Mouse (Mus musculus) lung, postnatal 0 days (tissue): Measurements from ENCODE around the gene Rasa1. TPM values are rescaled to one million over a fixed set of nuclear protein-coding genes. Genes with fewer than 3 reads are reported as not detected.

Experiments used
- ATAC-seq: fragments of 200-750 bp; cut with Nextera tagmentation; 2 replicates; pipeline ENCODE4 v1.8.0; 2017; ENCODE audit warnings: moderate library complexity
- DNase-seq: peaks from one replicate; pipeline ENCODE4 v3.0.0-alpha.2; 2016; ENCODE audit warnings: low spot score
- H3K27ac ChIP-seq: fragments of 300-500 bp; sonication (generic); 2 replicates; pipeline ENCODE4 v1.5.1; 2014; ENCODE audit warnings: antibody characterized with exemption, mild to moderate bottlenecking, low read length, mixed read lengths
- H3K27me3 ChIP-seq: fragments of 300-500 bp; sonication (generic); replicated peaks from 2 replicates; pipeline ENCODE4 v1.6.1; 2014; ENCODE audit warnings: low read length, mixed read lengths; ENCODE audit not compliant: insufficient read depth
- H3K36me3 ChIP-seq: fragments of 300-500 bp; sonication (generic); 2 replicates; pipeline ENCODE4 v1.6.1; 2014; ENCODE audit warnings: low read length, mixed read lengths; ENCODE audit not compliant: insufficient read depth
- H3K4me1 ChIP-seq: fragments of 300-500 bp; sonication (generic); 2 replicates; pipeline ENCODE4 v1.6.1; 2014; ENCODE audit warnings: antibody characterized with exemption, low read depth, low read length, mixed read lengths; ENCODE audit not compliant: insufficient read depth
- H3K4me2 ChIP-seq: fragments of 300-500 bp; sonication (generic); replicated peaks from 2 replicates; pipeline ENCODE4 v1.6.1; 2014; ENCODE audit warnings: low read depth, mild to moderate bottlenecking, low read length, moderate library complexity, mixed read lengths
- H3K4me3 ChIP-seq: fragments of 300-500 bp; sonication (generic); 2 replicates; pipeline ENCODE4 v1.5.1; 2014; ENCODE audit warnings: low read depth, low read length
- H3K9ac ChIP-seq: fragments of 300-500 bp; sonication (generic); replicated peaks from 2 replicates; pipeline ENCODE4 v1.6.1; 2014; ENCODE audit warnings: low read depth, mild to moderate bottlenecking
- H3K9me3 ChIP-seq: fragments of 300-500 bp; sonication (generic); 2 replicates; pipeline ENCODE4 v1.6.1; 2016; ENCODE audit warnings: low read length, mixed read lengths
- CTCF ChIP-seq: IDR thresholded peaks from 2 replicates; pipeline ENCODE4 v1.5.1; 2016; ENCODE audit warnings: antibody characterized with exemption, mild to moderate bottlenecking
- EP300 ChIP-seq: IDR thresholded peaks from 2 replicates; pipeline ENCODE4 v1.6.1; 2016; ENCODE audit warnings: antibody characterized with exemption, mild to moderate bottlenecking, control low read depth
- WGBS: fragments of 180-500 bp; shearing (Covaris S2); extraction: QIAGEN DNeasy Blood & Tissue Kit; methylation state at CpG from one replicate; pipeline ENCODE4 v1.1.7; 2014; 5-methylcytosine and 5-hydroxymethylcytosine counted together
- polyA plus RNA-seq: library from polyadenylated mRNA; unstranded; fragments of >200 nt; fragmentation: Nextera tagmentation; extraction: Ambion mirVana; gene quantifications from 2 replicates; pipeline ENCODE4 v1.2.1, GENCODE M21; 2015

Gene Rasa1
- polyA plus RNA-seq, 1 experiment from 2014 or later, result 44.0 TPM

DNA sequence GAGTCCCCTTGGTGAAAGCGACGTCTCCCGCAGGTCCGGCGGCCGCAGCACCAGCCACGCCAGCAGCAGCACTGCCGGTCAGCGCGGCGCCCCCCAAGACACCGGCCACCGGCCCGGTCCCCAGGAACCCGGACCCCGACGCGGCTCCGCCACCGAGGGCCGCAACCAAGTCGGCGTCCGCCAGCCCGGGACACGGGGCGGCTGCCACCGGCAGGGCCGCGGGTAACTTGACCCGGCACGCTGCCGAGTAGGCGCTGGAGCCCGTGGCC lies 422 bp downstream of the Rasa1 start:
- no peaks in the 10 kb centered on the region for H3K4me1 ChIP-seq
- no peaks in the 10 kb centered on the region for H3K9me3 ChIP-seq
- H3K27me3 ChIP-seq, result no peaks in the 10 kb centered on the region
- WGBS, result 4% methylated on average over 11 of the region's 35 CpGs
- TF ChIP-seq CTCF (no peak), EP300 (no peak)
- peak overlapping the region; percentile 66 for H3K4me2 ChIP-seq
- no peaks in the 10 kb centered on the region for H3K36me3 ChIP-seq
- H3K27ac ChIP-seq, result peak overlapping the region; percentile 99
- peak overlapping the region; percentile 90 for H3K9ac ChIP-seq
- DNase-seq, result no peak
- peak overlapping the region; percentile 98 for H3K4me3 ChIP-seq
- ATAC-seq, result peak; percentile 1; the same call in 1 of the 2 replicates

DNA sequence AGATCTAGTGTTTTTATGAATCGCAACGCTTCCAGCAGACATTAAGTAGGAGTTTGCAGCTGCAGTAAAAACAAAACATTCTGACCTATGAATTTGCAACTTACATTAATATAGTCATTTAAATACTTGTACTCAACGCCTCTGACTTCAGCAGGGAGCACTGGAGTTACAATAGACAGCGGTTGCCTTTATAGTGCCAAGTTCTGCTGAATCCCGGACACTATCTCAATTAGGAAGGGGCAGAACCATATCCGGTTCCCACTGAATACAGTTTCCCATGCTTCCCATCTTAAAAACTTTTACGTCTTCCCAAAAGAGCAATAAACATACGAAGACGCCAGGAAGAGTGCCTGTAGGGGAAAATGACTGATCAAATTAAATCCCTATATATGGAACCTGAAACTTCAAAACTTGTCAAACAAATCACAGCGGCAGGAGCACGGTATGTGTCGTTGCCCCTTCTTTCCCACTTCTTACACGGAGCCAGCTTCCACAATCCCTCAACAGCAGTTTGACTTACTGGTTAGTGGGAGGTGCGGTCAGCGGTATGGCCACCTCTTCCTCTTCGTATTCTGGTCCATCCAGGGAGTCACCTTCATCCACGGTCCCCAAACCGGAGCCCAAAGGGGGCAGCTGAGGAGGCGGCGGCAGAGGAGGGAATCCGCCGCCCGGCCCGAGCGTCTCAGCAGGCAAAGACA lies 905 bp downstream of the Rasa1 start:
- peak overlapping the region; percentile 90 for H3K9ac ChIP-seq
- no peaks in the 10 kb centered on the region for H3K27me3 ChIP-seq
- DNase-seq, result peak; percentile 63
- H3K4me2 ChIP-seq, result peak overlapping the region; percentile 66
- peak overlapping the region; percentile 99 for H3K27ac ChIP-seq
- under 1% methylated on average over 22 of the region's 25 CpGs for WGBS
- TF ChIP-seq CTCF (no peak), EP300 (no peak)
- H3K9me3 ChIP-seq, result no peaks in the 10 kb centered on the region
- H3K4me1 ChIP-seq, result no peaks in the 10 kb centered on the region
- H3K4me3 ChIP-seq, result peak overlapping the region; percentile 98
- H3K36me3 ChIP-seq, result no peaks in the 10 kb centered on the region
- ATAC-seq, result no peak

DNA sequence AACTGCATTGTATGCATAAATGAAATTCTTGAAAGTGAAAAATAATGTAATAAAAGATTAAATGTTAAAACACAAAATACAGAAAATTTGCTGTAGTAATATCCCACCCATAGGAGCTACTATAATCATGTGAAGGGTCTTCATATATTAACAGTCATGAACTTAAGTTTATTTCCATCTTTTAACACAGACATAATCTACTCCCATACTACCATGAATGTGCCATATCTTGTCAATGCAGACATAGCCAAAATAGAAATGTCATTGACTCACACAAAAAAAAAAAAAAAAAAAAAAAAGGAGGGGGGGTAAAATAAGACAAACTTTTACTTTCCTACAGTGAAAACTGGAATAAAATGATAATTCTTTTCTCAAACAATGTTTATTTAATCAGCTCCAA lies 6.3 kb downstream of the Rasa1 start:
- H3K9me3 ChIP-seq, result no peaks in the 10 kb centered on the region
- no peak overlapping the region for H3K9ac ChIP-seq
- H3K4me3 ChIP-seq, result no peak overlapping the region
- TF ChIP-seq CTCF (no peak), EP300 (no peak)
- no peaks in the 10 kb centered on the region for H3K27me3 ChIP-seq
- H3K27ac ChIP-seq, result no peak overlapping the region
- ATAC-seq (no peak), DNase-seq (no peak)
- H3K4me1 ChIP-seq, result no peaks in the 10 kb centered on the region; the same call in 1 of the 2 replicates
- no peak overlapping the region for H3K4me2 ChIP-seq
- no peaks in the 10 kb centered on the region for H3K36me3 ChIP-seq

DNA sequence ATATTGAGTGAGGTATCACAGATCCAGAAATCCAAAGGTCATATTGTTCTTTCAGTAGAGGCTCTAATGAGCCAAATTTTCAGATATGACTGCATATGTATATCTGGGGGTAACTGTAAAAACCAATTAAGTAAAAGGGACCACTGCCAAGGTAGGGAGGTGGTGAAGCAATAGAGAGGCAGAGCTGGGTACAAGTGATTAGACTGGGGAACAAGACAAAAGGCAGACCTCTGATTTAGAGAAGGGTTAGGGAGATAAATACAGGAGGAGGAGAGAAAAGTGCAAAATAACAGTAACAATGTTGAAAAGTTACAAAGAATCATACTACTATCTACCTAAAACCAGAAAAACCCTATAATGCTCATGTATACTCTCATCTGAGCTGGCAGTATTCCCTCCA lies 10.0 kb downstream of the Rasa1 start:
- Histone ChIP-seq H3K9me3 (no peaks in the 10 kb centered on the region), H3K4me2 (no peak overlapping the region), H3K36me3 (no peaks in the 10 kb centered on the region), H3K4me3 (no peak overlapping the region), H3K4me1 (no peaks in the 10 kb centered on the region; the same call in 1 of the 2 replicates), H3K9ac (no peak overlapping the region), H3K27me3 (no peaks in the 10 kb centered on the region), H3K27ac (no peak overlapping the region)
- DNase-seq, result no peak
- TF ChIP-seq EP300 (no peak), CTCF (no peak)
- ATAC-seq, result no peak

DNA sequence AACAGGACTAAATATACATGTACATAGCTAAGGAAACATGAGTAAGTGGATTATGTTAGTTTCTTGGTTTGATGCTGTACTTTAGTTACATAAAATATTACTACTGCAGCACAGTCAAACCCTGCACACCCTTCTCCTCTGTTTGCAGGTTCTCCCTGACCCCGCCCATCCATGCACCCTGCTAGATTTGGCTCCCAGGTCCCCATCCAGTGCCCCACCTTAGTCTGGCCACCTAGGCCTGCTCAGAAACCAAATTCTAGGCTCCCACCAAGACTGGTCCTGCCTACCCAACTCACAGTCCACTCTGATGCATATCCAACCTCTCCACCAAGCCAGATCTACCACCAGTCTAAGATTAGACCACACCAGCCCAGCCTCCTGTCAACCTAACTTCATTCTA lies 14.4 kb downstream of the Rasa1 start:
- no peaks in the 10 kb centered on the region for H3K36me3 ChIP-seq
- no peaks in the 10 kb centered on the region for H3K9me3 ChIP-seq
- H3K27me3 ChIP-seq, result no peaks in the 10 kb centered on the region
- 100% methylated on average over 1 of the region's 1 CpGs for WGBS
- H3K4me2 ChIP-seq, result no peak overlapping the region
- H3K27ac ChIP-seq, result no peak overlapping the region
- H3K9ac ChIP-seq, result no peak overlapping the region
- DNase-seq (no peak), ATAC-seq (no peak)
- no peak overlapping the region for H3K4me3 ChIP-seq
- no peaks in the 10 kb centered on the region; the same call in 1 of the 2 replicates for H3K4me1 ChIP-seq
- no peak for TF ChIP-seq CTCF
- TF ChIP-seq EP300, result no peak

DNA sequence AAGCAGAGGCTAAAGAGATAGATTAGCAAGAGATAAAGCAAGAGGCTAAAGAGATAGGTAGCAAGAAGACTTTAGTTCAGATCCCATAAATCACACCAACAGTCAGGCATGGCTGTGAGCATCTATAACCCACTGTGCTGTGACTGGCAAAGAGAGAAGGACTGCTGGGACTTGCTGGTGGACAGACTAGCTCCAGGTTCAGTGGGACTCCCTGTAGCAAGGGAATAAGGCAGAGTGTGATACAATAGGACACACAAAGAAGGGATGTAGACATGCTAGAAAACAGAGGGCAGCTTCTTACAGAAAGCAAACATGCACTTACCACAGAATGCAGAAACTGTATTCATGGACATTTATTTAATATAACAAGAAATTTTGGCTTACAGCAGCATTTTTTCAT lies 15.1 kb downstream of the Rasa1 start:
- Histone ChIP-seq H3K4me1 (no peaks in the 10 kb centered on the region), H3K9me3 (no peaks in the 10 kb centered on the region), H3K36me3 (no peaks in the 10 kb centered on the region), H3K4me2 (no peak overlapping the region), H3K9ac (no peak overlapping the region), H3K27ac (no peak overlapping the region), H3K27me3 (no peaks in the 10 kb centered on the region), H3K4me3 (no peak overlapping the region)
- no peak for ATAC-seq
- no peak for DNase-seq
- TF ChIP-seq EP300 (no peak), CTCF (no peak)

DNA sequence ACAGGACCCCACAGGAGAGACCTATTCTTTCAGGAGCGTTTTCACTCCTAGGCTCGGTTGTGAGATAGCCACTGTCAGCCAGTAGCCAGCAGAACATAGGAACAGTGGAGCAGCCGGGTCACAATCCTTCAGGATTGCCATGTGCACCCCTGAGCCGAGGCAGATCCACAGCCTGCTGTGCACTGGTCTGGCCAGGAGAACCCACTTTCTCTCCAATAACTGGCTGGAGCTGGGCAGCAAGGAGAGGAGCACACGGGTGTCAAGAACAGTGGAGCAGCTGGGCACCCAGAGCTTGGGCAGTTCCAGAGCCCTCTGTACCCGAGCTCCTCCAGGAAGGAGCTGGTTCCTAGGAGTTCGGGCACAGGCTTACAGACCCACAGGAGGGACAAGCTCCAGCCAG lies 50.2 kb downstream of the Rasa1 start:
- Histone ChIP-seq H3K27ac (no peak overlapping the region), H3K9me3 (no peaks in the 10 kb centered on the region), H3K4me2 (no peak overlapping the region), H3K27me3 (no peaks in the 10 kb centered on the region), H3K9ac (no peak overlapping the region), H3K4me1 (no peaks in the 10 kb centered on the region), H3K36me3 (0 out of 2 replicates have a peak, but pooled peaks cover 6% of the 10 kb centered on the region), H3K4me3 (no peak overlapping the region)
- no peak for ATAC-seq
- 91% methylated on average over 7 of the region's 7 CpGs for WGBS
- TF ChIP-seq CTCF, result no peak
- TF ChIP-seq EP300, result no peak
- no peak for DNase-seq
